Mouse (Mus musculus) kidney, embryonic 16.5 days (tissue): ENCODE results near the gene Mrtfa. TPM values are rescaled to one million over a fixed set of nuclear protein-coding genes. Genes with fewer than 3 reads are reported as not detected.
"Not testable (repeated sequence)": the region's sequence is repeated elsewhere in the genome, so short reads cannot be mapped to it uniquely, and the experiment has no call there.

Experiments used
- ATAC-seq: fragments of 200-750 bp; cut with Nextera tagmentation; 2 replicates; pipeline ENCODE4 v1.8.0; 2017; ENCODE audit warnings: moderate TSS enrichment; ENCODE audit not compliant: low FRiP score, low TSS enrichment
- H3K27ac ChIP-seq: fragments of 300-500 bp; sonication (generic); 2 replicates; pipeline ENCODE4 v1.5.1; 2014; ENCODE audit warnings: low read length
- H3K27me3 ChIP-seq: fragments of 300-500 bp; sonication (generic); 2 replicates; pipeline ENCODE4 v1.6.1; 2014; ENCODE audit warnings: low read length, control low read depth, mixed read lengths; ENCODE audit not compliant: insufficient read depth
- H3K36me3 ChIP-seq: fragments of 300-500 bp; sonication (generic); 2 replicates; pipeline ENCODE4 v1.6.1; 2014; ENCODE audit warnings: low read length, control low read depth, mixed read lengths; ENCODE audit not compliant: insufficient read depth
- H3K4me1 ChIP-seq: fragments of 300-500 bp; sonication (generic); 2 replicates; pipeline ENCODE4 v1.6.1; 2014; ENCODE audit warnings: low read length, control low read depth, mixed read lengths; ENCODE audit not compliant: insufficient read depth
- H3K4me2 ChIP-seq: fragments of 300-500 bp; sonication (generic); replicated peaks from 2 replicates; pipeline ENCODE4 v1.6.1; 2014; ENCODE audit warnings: low read depth, low read length
- H3K4me3 ChIP-seq: fragments of 300-500 bp; sonication (generic); 2 replicates; pipeline ENCODE4 v1.5.1; 2014; ENCODE audit warnings: mild to moderate bottlenecking, low read length
- H3K9ac ChIP-seq: fragments of 300-500 bp; sonication (generic); replicated peaks from 2 replicates; pipeline ENCODE4 v1.6.1; 2014; ENCODE audit warnings: low read length
- H3K9me3 ChIP-seq: fragments of 300-500 bp; sonication (generic); 2 replicates; pipeline ENCODE4 v1.6.1; 2016; ENCODE audit warnings: low read length, control low read depth
- WGBS: fragments of 180-500 bp; shearing (Covaris S2); extraction: QIAGEN DNeasy Blood & Tissue Kit; methylation state at CpG from one replicate; pipeline ENCODE4 v1.1.7; 2014; 5-methylcytosine and 5-hydroxymethylcytosine counted together
- polyA plus RNA-seq: library from polyadenylated mRNA; unstranded; fragments of >200 nt; fragmentation: Nextera tagmentation; extraction: Ambion mirVana; gene quantifications from 2 replicates; pipeline ENCODE4 v1.2.1, GENCODE M21; 2015

Mrtfa gene
- polyA plus RNA-seq, 1 experiment from 2014 or later: 22.6 TPM

DNA sequence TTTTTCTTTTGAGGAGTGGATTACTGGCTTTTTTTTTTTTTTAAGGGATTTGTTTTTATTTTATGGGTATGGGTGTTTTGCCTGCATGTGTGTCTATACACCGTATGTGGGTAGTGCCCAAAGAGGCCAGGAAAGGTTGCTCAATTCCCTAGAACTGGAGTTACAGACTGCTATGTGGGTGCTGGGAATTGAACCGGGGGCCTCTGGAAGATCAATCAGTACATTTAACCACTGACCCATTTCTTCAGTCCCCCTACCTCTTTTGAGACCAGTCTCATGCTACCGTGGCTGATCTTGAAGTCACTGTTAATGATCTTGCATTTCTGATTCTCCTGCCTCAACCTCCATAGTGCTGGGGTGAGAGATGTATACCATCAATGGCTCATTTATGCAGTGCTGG lies 36.7 kb upstream of the Mrtfa start:
- Histone ChIP-seq H3K4me1 (no peaks in the 10 kb centered on the region), H3K9me3 (no peaks in the 10 kb centered on the region)
- no peak for ATAC-seq

DNA sequence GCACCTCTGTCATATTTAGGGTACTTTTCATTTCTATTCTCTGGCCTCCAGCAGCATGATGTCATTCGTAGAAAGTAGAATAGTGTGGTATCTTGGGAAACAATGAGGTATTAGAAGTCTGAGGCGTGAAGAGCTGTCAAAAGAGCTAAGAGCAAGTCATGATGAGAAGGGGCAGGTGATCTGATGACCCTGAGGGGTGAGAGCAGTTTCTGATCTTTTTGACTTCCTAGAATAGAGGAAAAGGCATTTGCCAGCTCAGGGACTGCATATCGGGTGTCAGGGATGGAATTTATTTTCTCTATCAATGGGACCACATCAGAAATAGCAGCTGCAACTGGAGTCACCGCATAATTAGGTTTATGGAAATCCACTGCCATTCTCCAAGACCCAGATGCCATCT lies 36.2 kb upstream of the Mrtfa start:
- Histone ChIP-seq H3K4me2 (no peak overlapping the region), H3K27me3 (no peaks in the 10 kb centered on the region), H3K36me3 (no peaks in the 10 kb centered on the region), H3K4me3 (no peak overlapping the region), H3K9ac (no peak overlapping the region), H3K27ac (no peak overlapping the region), H3K4me1 (no peaks in the 10 kb centered on the region), H3K9me3 (no peaks in the 10 kb centered on the region)
- ATAC-seq: no peak
- 70% methylated on average over 4 of the region's 4 CpGs for WGBS

More for the DNA sequence above, 36.7 kb upstream of the Mrtfa start:
- no peak overlapping the region for H3K27ac ChIP-seq
- no peaks in the 10 kb centered on the region for H3K36me3 ChIP-seq
- no peak overlapping the region for H3K9ac ChIP-seq
- no peak overlapping the region for H3K4me2 ChIP-seq
- no peak overlapping the region for H3K4me3 ChIP-seq
- WGBS: 88% methylated on average over 3 of the region's 3 CpGs
- no peaks in the 10 kb centered on the region for H3K27me3 ChIP-seq

- Histone ChIP-seq H3K27ac (no peak overlapping the region), H3K9ac (no peak overlapping the region), H3K9me3 (no peaks in the 10 kb centered on the region), H3K4me3 (no peak overlapping the region), H3K27me3 (no peaks in the 10 kb centered on the region), H3K4me2 (no peak overlapping the region), H3K36me3 (no peaks in the 10 kb centered on the region), H3K4me1 (no peaks in the 10 kb centered on the region)
- 58% methylated on average over 6 of the region's 6 CpGs for WGBS
- no peak for ATAC-seq
These were observed 35.2 kb upstream of the Mrtfa start for GRCm38 (mm10) chr15:81225732-81226131.

DNA sequence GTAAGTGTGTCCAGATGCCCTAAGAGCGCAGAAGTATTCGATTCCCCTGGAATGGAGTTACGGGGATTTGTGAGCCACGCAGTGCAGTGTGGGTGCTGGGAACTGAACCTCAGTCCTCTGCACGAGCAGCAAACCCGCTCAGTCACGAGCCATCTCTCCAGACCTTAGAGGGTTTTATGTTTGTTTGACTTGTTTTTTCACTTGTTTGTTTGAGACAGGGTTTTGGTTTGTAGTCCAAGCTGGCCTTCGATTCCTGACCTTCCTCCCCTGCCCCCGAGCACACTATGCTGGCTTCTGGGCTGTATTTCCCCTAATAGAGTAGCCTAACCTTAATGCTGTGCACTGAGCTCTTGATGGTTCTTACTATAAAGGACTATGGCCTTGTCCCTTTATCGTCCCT lies 34.5 kb upstream of the Mrtfa start:
- no peak for ATAC-seq
- Histone ChIP-seq H3K27me3 (no peaks in the 10 kb centered on the region), H3K4me1 (no peaks in the 10 kb centered on the region), H3K4me2 (no peak overlapping the region), H3K9ac (no peak overlapping the region), H3K4me3 (no peak overlapping the region), H3K27ac (no peak overlapping the region), H3K36me3 (no peaks in the 10 kb centered on the region), H3K9me3 (no peaks in the 10 kb centered on the region)
- 85% methylated on average over 10 of the region's 10 CpGs for WGBS

DNA sequence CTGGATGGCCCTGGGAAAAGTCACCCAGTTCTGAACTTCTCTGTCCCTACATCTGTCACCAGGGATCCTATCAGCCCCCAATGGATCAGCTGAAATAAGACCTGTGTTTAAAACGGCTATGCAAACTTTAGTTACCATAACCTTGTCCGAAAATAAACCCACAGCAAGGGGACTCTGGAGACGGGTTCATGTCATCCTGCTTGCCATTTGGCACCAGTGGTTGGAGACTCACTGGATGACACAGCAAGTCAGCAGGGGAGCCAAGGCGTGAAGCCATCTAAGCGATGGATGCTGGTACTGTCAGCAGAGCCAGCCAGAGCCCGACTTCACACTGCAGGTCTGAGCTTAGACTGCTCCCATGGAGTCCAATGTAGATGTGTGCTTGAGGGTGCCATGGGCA lies 30.9 kb upstream of the Mrtfa start:
- 57% methylated on average over 6 of the region's 6 CpGs for WGBS
- H3K9me3 ChIP-seq: no peaks in the 10 kb centered on the region
- H3K27ac ChIP-seq: no peak overlapping the region
- H3K4me3 ChIP-seq: no peak overlapping the region
- no peak for ATAC-seq
- no peak overlapping the region for H3K9ac ChIP-seq
- no peaks in the 10 kb centered on the region for H3K27me3 ChIP-seq
- H3K4me2 ChIP-seq: no peak overlapping the region
- H3K4me1 ChIP-seq: no peaks in the 10 kb centered on the region
- H3K36me3 ChIP-seq: no peaks in the 10 kb centered on the region

- not testable (repeated sequence) for H3K4me2 ChIP-seq, H3K9ac ChIP-seq, H3K4me1 ChIP-seq, H3K27ac ChIP-seq, H3K4me3 ChIP-seq, H3K27me3 ChIP-seq, H3K36me3 ChIP-seq, ATAC-seq, H3K9me3 ChIP-seq
- WGBS: 71% methylated on average over 8 of the region's 8 CpGs
These were observed 29.5 kb upstream of the Mrtfa start for GRCm38 (mm10) chr15:81220051-81220450.

DNA sequence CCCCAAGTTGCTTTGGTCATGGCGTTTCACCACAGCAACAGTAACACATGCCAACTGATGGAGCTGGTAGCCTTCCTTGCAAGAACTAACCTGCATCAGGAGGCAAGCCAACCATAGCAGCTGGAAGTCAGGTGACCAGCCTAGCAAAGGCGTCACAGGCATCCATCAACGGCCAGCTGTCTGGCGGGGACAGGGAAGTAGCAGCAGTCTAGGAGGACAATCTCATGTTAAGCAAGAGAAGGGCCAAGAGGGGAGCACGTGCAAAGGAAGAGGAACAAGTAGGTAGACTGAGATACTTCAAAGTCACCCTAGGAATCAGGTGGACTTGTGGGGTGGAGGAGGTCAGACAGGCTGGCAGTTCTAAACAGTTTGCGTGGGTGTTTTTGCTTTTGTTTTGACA lies 28.5 kb upstream of the Mrtfa start:
- WGBS: 60% methylated on average over 6 of the region's 6 CpGs
- no peak overlapping the region for H3K4me3 ChIP-seq
- H3K27me3 ChIP-seq: no peaks in the 10 kb centered on the region
- H3K36me3 ChIP-seq: no peaks in the 10 kb centered on the region
- no peak overlapping the region for H3K4me2 ChIP-seq
- no peak for ATAC-seq
- no peak overlapping the region for H3K9ac ChIP-seq
- H3K9me3 ChIP-seq: no peaks in the 10 kb centered on the region
- H3K27ac ChIP-seq: no peak overlapping the region
- no peaks in the 10 kb centered on the region for H3K4me1 ChIP-seq

DNA sequence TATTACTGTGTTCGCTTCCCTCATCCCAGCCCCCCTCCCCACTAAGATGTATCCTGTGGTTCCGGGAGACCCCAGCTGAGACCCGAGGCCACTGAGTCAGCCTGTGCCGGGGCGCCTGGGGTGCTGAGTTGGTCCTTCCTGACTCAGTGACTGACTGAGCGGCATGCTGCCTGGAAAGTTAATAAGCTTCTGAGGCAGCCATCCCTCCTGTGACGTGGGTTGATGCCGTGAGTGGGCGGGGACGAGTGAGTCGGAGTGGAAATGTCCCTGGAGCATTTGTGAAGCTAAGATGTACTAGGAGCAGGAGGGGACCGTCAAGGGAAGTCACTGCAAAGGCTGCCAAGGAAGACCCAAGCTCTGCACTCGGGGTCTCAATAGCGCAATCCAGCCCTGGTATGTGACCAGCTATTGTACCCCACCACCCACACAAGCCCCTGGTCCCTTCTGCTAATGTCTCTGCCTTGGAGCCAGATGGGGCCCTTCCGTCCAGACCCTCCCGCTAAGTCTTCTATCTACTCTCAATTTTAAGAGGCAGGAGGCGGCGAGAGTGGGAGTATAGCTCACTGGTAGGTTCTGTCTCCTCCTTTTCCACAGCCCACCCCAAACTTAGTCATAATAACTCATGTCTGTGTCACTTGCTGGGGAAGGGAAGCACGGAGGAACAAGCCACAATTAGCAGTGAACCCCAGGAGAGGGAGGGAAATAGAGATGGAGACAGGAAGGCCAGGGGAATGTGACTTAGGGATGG lies 26.5 kb upstream of the Mrtfa start:
- H3K9ac ChIP-seq: no peak overlapping the region
- H3K9me3 ChIP-seq: no peaks in the 10 kb centered on the region
- H3K4me1 ChIP-seq: 0 out of 2 replicates have a peak, but pooled peaks cover 9% of the 10 kb centered on the region
- H3K4me2 ChIP-seq: no peak overlapping the region
- H3K27me3 ChIP-seq: no peaks in the 10 kb centered on the region
- no peak overlapping the region for H3K4me3 ChIP-seq
- 66% methylated on average over 19 of the region's 19 CpGs for WGBS
- H3K27ac ChIP-seq: no peak overlapping the region
- H3K36me3 ChIP-seq: no peaks in the 10 kb centered on the region
- no peak for ATAC-seq

- Histone ChIP-seq H3K4me3 (peak overlapping the region; percentile 22; the same call in 1 of the 2 replicates), H3K36me3 (no peaks in the 10 kb centered on the region), H3K9me3 (peaks cover 4% of the 10 kb centered on the region; the same call in 1 of the 2 replicates), H3K27me3 (no peaks in the 10 kb centered on the region), H3K4me1 (0 out of 2 replicates have a peak, but pooled peaks cover 9% of the 10 kb centered on the region), H3K9ac (peak overlapping the region; percentile 12), H3K4me2 (peak overlapping the region; percentile 39), H3K27ac (no peak overlapping the region)
- ATAC-seq: peak; percentile 46; the same call in 1 of the 2 replicates
- 17% methylated on average over 15 of the region's 15 CpGs for WGBS
These were observed 22.4 kb upstream of the Mrtfa start for GRCm38 (mm10) chr15:81212976-81213375.

- WGBS: 69% methylated on average over 5 of the region's 5 CpGs
- ATAC-seq: no peak
These were observed 19.9 kb upstream of the Mrtfa start for GRCm38 (mm10) chr15:81210496-81210895.

More at GRCm38 (mm10) chr15:81210496-81210895, 19.9 kb upstream of the Mrtfa start:
- Histone ChIP-seq H3K36me3 (no peaks in the 10 kb centered on the region), H3K27me3 (no peaks in the 10 kb centered on the region), H3K9me3 (peaks cover 4% of the 10 kb centered on the region; the same call in 1 of the 2 replicates), H3K4me1 (0 out of 2 replicates have a peak, but pooled peaks cover 9% of the 10 kb centered on the region), H3K9ac (no peak overlapping the region), H3K4me3 (no peak overlapping the region), H3K4me2 (no peak overlapping the region), H3K27ac (no peak overlapping the region)
